Mouse (Mus musculus) thymus, adult 2 months (tissue): ENCODE measurements around the gene Perp. TPM values are rescaled to one million over a fixed set of nuclear protein-coding genes. Genes with fewer than 3 reads are reported as not detected.

Experiments
- DNase-seq: peaks from one replicate; pipeline ENCODE4 v3.0.0; 2021
- H3K27ac ChIP-seq: fragments of 200-500 bp; 2 replicates; pipeline ENCODE4 v1.5.1; 2012; ENCODE audit warnings: low read length, control low read depth; ENCODE audit not compliant: control insufficient read depth, insufficient read depth
- H3K27me3 ChIP-seq: fragments of 200-500 bp; 2 replicates; pipeline ENCODE4 v1.6.1; 2012; ENCODE audit warnings: mild to moderate bottlenecking, low read length, moderate library complexity, mixed read lengths; ENCODE audit not compliant: control insufficient read depth, insufficient read depth
- H3K36me3 ChIP-seq: fragments of 200-500 bp; 2 replicates; pipeline ENCODE4 v1.6.1; 2012; ENCODE audit warnings: mild to moderate bottlenecking, low read length, moderate library complexity; ENCODE audit not compliant: control insufficient read depth, insufficient read depth
- H3K4me1 ChIP-seq: fragments of 200-500 bp; replicated peaks from 2 replicates; pipeline ENCODE4 v1.6.1; 2012; ENCODE audit warnings: low read length; ENCODE audit not compliant: control insufficient read depth, insufficient read depth
- H3K4me3 ChIP-seq: fragments of 200-500 bp; 2 replicates; pipeline ENCODE4 v1.5.1; 2012; ENCODE audit warnings: mild to moderate bottlenecking, low read length, control low read depth, moderate library complexity; ENCODE audit not compliant: control insufficient read depth, insufficient read depth
- CTCF ChIP-seq: fragments of 200-500 bp; IDR thresholded peaks from 2 replicates; pipeline ENCODE4 v1.5.1; 2012; ENCODE audit warnings: mild to moderate bottlenecking, control low read depth, low read length, moderate library complexity, borderline replicate concordance; ENCODE audit not compliant: control insufficient read depth, poor library complexity, insufficient read depth; ENCODE audit errors: extremely low read depth
- POLR2A ChIP-seq: fragments of 200-500 bp; IDR thresholded peaks from 2 replicates; pipeline ENCODE4 v1.6.1; 2012; ENCODE audit warnings: mild to moderate bottlenecking, low read length, control low read depth, moderate library complexity; ENCODE audit not compliant: control insufficient read depth, poor library complexity, insufficient read depth; ENCODE audit errors: extremely low read depth
- WGBS: fragments of 180-500 bp; shearing (Covaris S2); methylation state at CpG from one replicate; pipeline ENCODE4 v1.1.7; 2018; 5-methylcytosine and 5-hydroxymethylcytosine counted together
- polyA plus RNA-seq: library from polyadenylated mRNA; depleted of rRNA; stranded (reverse); fragments of >200 nt; gene quantifications from 2 replicates; pipeline ENCODE4 v1.2.3, GENCODE M21; 2012; rRNA removed

The Perp gene
- polyA plus RNA-seq, 1 experiment = 92.7 TPM

GRCm38 (mm10) chr10:18892102-18892501 lies 47.3 kb downstream of the Perp start:
- Histone ChIP-seq H3K4me3 (no peak overlapping the region), H3K36me3 (no peaks in the 10 kb centered on the region), H3K4me1 (peaks cover 2% of the 10 kb centered on the region; the same call in 1 of the 2 replicates), H3K27ac (no peak overlapping the region), H3K27me3 (no peaks in the 10 kb centered on the region)
- WGBS = 51% methylated on average over 1 of the region's 1 CpGs
- TF ChIP-seq CTCF = no peak
- TF ChIP-seq POLR2A = no peak
- no peak for DNase-seq

DNA sequence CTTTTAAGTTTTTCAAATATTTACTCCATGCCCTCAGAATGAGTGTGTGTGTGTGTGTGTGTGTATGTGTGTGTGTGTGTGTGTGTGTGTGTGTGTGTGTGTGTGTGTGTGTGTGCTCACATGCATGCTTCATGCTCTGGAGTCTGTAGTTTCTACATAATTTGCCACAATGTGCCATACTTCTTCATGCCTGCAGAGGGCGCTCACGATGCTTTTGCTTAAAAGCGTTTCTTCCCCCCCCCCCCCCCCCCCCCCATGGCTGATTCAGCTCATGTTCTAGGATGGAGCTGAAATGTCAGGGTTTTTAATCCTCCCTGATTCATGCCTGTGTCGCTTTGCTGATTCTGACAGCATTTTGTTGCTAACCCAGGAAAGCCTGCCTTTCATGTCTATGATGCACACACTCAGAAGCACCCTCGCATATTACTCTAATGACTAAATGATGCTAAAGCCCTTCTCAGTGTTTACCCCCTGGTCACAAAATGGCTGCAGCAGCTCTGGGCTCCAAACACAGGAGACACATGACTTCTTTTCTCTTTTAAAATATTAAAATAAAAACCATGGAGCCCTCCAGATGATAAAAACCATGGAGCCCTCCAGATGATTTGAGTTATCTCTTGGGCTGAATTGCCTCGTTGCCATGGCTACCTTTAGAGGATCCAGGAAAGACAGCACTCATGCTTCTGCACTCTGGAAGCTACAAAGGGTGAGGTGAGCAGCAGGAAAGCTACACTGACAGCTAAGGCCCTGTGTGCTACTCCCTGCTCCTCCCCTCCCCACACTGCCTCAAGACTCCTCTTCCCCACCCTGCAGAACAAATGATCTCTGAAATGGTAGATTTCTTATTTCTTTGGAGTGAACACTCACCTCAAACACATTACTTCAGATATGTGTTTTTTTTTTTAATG lies 49.7 kb downstream of the Perp start:
- H3K36me3 ChIP-seq = no peaks in the 10 kb centered on the region
- no peaks in the 10 kb centered on the region for H3K4me1 ChIP-seq
- no peak overlapping the region for H3K27ac ChIP-seq
- 61% methylated on average over 6 of the region's 6 CpGs for WGBS
- no peaks in the 10 kb centered on the region for H3K27me3 ChIP-seq
- TF ChIP-seq CTCF (no peak), POLR2A (no peak)
- H3K4me3 ChIP-seq = no peak overlapping the region
- DNase-seq = no peak

- TF ChIP-seq POLR2A = no peak
- no peak for TF ChIP-seq CTCF
- no peaks in the 10 kb centered on the region for H3K4me1 ChIP-seq
- 31% methylated on average over 6 of the region's 6 CpGs for WGBS
- no peaks in the 10 kb centered on the region for H3K36me3 ChIP-seq
- no peaks in the 10 kb centered on the region for H3K27me3 ChIP-seq
- DNase-seq = peak; percentile 58
- H3K4me3 ChIP-seq = no peak overlapping the region
- H3K27ac ChIP-seq = no peak overlapping the region
These were observed 59.3 kb downstream of the Perp start for GRCm38 (mm10) chr10:18904108-18904507.

Other genes with a start within 250 kb of the Perp start
- gene Arfgef3, start 101.1 kb upstream of the Perp start, polyA plus RNA-seq = 0.92 and 1.4 TPM in 2 replicates
- not detected in 2 replicates for gene Gm4922, start 58.2 kb upstream of the Perp start, polyA plus RNA-seq
- gene Tnfaip3, start 170.6 kb downstream of the Perp start, polyA plus RNA-seq = 41.0 and 41.8 TPM in 2 replicates